Mouse (Mus musculus) MEL (cell line): ENCODE results near the gene Trp53rkb. TPM values are rescaled to one million over a fixed set of nuclear protein-coding genes. Genes with fewer than 3 reads are reported as not detected.

Experiments used
- DNase-seq: peaks from one replicate; pipeline ENCODE4 v3.0.0; 2011; ENCODE audit warnings: low read depth, low spot score
- H3K27ac ChIP-seq: 2 replicates; pipeline ENCODE4 v1.5.1; 2012; ENCODE audit warnings: low read depth, mild to moderate bottlenecking, control low read depth, low read length, moderate library complexity; ENCODE audit not compliant: control insufficient read depth
- H3K27me3 ChIP-seq, 2 experiments: fragments of 150-350 bp in 1 of 2; sonication (generic) in 1 of 2; 2 replicates each; pipeline ENCODE4 v1.6.1; 2012; ENCODE audit warnings: low read length in 2 of 2, mild to moderate bottlenecking in 2 of 2, improper control_type of control experiment in 1 of 2, moderate library complexity in 1 of 2; ENCODE audit not compliant: insufficient read depth in 2 of 2, control insufficient read depth in 1 of 2
- H3K36me3 ChIP-seq, 2 experiments: 2 replicates each; pipeline ENCODE4 v1.6.1; 2012 to 2014; ENCODE audit warnings: low read length in 2 of 2, improper control_type of control experiment in 1 of 2, inconsistent platforms in 1 of 2, mild to moderate bottlenecking in 1 of 2; ENCODE audit not compliant: insufficient read depth in 2 of 2, control insufficient read depth in 1 of 2
- H3K4me1 ChIP-seq, 2 experiments: fragments of 150-350 bp in 1 of 2; sonication (generic) in 1 of 2; 2 replicates each; pipeline ENCODE4 v1.6.1; 2012; ENCODE audit warnings: low read length in 2 of 2, improper control_type of control experiment in 1 of 2, mild to moderate bottlenecking in 1 of 2; ENCODE audit not compliant: insufficient read depth in 2 of 2, control insufficient read depth in 1 of 2
- H3K4me3 ChIP-seq, 2 experiments: fragments of 150-350 bp in 1 of 2; sonication (generic) in 1 of 2; 2 replicates each; pipeline ENCODE4 v1.5.1; 2012; ENCODE audit warnings: low read depth in 2 of 2, low read length in 2 of 2, mild to moderate bottlenecking in 2 of 2, moderate library complexity in 2 of 2, control low read depth in 1 of 2, improper control_type of control experiment in 1 of 2; ENCODE audit not compliant: control insufficient read depth in 1 of 2, insufficient read depth in 1 of 2
- H3K79me2 ChIP-seq: 2 replicates; pipeline ENCODE4 v1.6.1; 2012; ENCODE audit warnings: mild to moderate bottlenecking, low read length, moderate library complexity; ENCODE audit not compliant: control insufficient read depth, poor library complexity, insufficient read depth
- H3K9ac ChIP-seq: 2 replicates; pipeline ENCODE4 v1.6.1; 2012; ENCODE audit warnings: low read depth, mild to moderate bottlenecking, control low read depth, low read length, moderate library complexity; ENCODE audit not compliant: control insufficient read depth, poor library complexity, severe bottlenecking
- H3K9me3 ChIP-seq: fragments of 150-350 bp; sonication (generic); replicated peaks from 2 replicates; pipeline ENCODE4 v1.6.1; 2012; ENCODE audit warnings: mild to moderate bottlenecking, low read length, improper control_type of control experiment, moderate library complexity; ENCODE audit not compliant: insufficient read depth
- BHLHE40 ChIP-seq: IDR thresholded peaks from 2 replicates; pipeline ENCODE4 v1.6.1; 2012; ENCODE audit warnings: low read depth, mild to moderate bottlenecking, inconsistent platforms, low read length, improper control_type of control experiment, borderline replicate concordance
- CTCF ChIP-seq, 3 experiments: IDR thresholded peaks in 2 of 3; conservative IDR thresholded peaks in 1 of 3; 2 replicates each; pipeline ENCODE4 v1.5.1; 2011 to 2012; ENCODE audit warnings: low read length in 3 of 3, low read depth in 2 of 3, mild to moderate bottlenecking in 2 of 3, improper control_type of control experiment in 1 of 3, inconsistent platforms in 1 of 3, mixed read lengths in 1 of 3, moderate library complexity in 1 of 3; ENCODE audit not compliant: control insufficient read depth in 1 of 3, insufficient read depth in 1 of 3, poor library complexity in 1 of 3, severe bottlenecking in 1 of 3
- E2F4 ChIP-seq: IDR thresholded peaks from 2 replicates; pipeline ENCODE4 v1.6.1; 2011; ENCODE audit warnings: low read depth, low read length, improper control_type of control experiment, borderline replicate concordance
- ETS1 ChIP-seq: IDR thresholded peaks from 2 replicates; pipeline ENCODE4 v1.6.1; 2012; ENCODE audit warnings: low read depth, mild to moderate bottlenecking, inconsistent platforms, low read length, improper control_type of control experiment, moderate library complexity
- GATA1 ChIP-seq: IDR thresholded peaks from 2 replicates; pipeline ENCODE4 v1.6.1; 2011; ENCODE audit warnings: low read depth, low read length, improper control_type of control experiment
- JUND ChIP-seq: IDR thresholded peaks from 2 replicates; pipeline ENCODE4 v1.6.1; 2011; ENCODE audit warnings: low read depth, mild to moderate bottlenecking, improper control_type of control experiment, low read length
- KAT2A ChIP-seq: conservative IDR thresholded peaks from 2 replicates; pipeline ENCODE4 v1.6.1; 2012; ENCODE audit warnings: low read depth, low read length, improper control_type of control experiment, inconsistent platforms
- MAX ChIP-seq: IDR thresholded peaks from 2 replicates; pipeline ENCODE4 v1.6.1; 2011; ENCODE audit warnings: low read length, improper control_type of control experiment
- MAZ ChIP-seq: IDR thresholded peaks from 2 replicates; pipeline ENCODE4 v1.6.1; 2012; ENCODE audit warnings: low read depth, mild to moderate bottlenecking, inconsistent platforms, low read length, improper control_type of control experiment
- MXI1 ChIP-seq: IDR thresholded peaks from 2 replicates; pipeline ENCODE4 v1.6.1; 2011; ENCODE audit warnings: mild to moderate bottlenecking, low read depth, low read length, improper control_type of control experiment
- MYB ChIP-seq: IDR thresholded peaks from 2 replicates; pipeline ENCODE4 v1.6.1; 2011; ENCODE audit warnings: mild to moderate bottlenecking, low read depth, low read length, improper control_type of control experiment
- MYC ChIP-seq: IDR thresholded peaks from 2 replicates; pipeline ENCODE4 v1.6.1; 2011; ENCODE audit warnings: low read depth, mild to moderate bottlenecking, low read length, improper control_type of control experiment, moderate library complexity
- NRF1 ChIP-seq: IDR thresholded peaks from 2 replicates; pipeline ENCODE4 v1.6.1; 2014; ENCODE audit warnings: low read depth, mild to moderate bottlenecking, inconsistent platforms, low read length, improper control_type of control experiment, moderate library complexity; ENCODE audit not compliant: poor library complexity, insufficient read depth, severe bottlenecking
- POLR2A ChIP-seq, 2 experiments: IDR thresholded peaks; 2 replicates each; pipeline ENCODE4 v1.6.1; 2011 to 2012; ENCODE audit warnings: low read length in 2 of 2, mild to moderate bottlenecking in 2 of 2, control low read depth in 1 of 2, improper control_type of control experiment in 1 of 2, low read depth in 1 of 2, moderate library complexity in 1 of 2; ENCODE audit not compliant: control insufficient read depth in 1 of 2, insufficient read depth in 1 of 2, poor library complexity in 1 of 2
- RAD21 ChIP-seq: IDR thresholded peaks from 2 replicates; pipeline ENCODE4 v1.6.1; 2011; ENCODE audit warnings: mild to moderate bottlenecking, low read depth, low read length, improper control_type of control experiment
- RCOR1 ChIP-seq: IDR thresholded peaks from 2 replicates; pipeline ENCODE4 v1.6.1; 2012; ENCODE audit warnings: low read depth, mild to moderate bottlenecking, inconsistent platforms, low read length, improper control_type of control experiment
- SIN3A ChIP-seq: IDR thresholded peaks from 2 replicates; pipeline ENCODE4 v1.6.1; 2012; ENCODE audit warnings: low read length, improper control_type of control experiment, inconsistent platforms
- SMC3 ChIP-seq: IDR thresholded peaks from 2 replicates; pipeline ENCODE4 v1.6.1; 2011; ENCODE audit warnings: low read depth, low read length, improper control_type of control experiment
- TAL1 ChIP-seq: IDR thresholded peaks from 2 replicates; pipeline ENCODE4 v1.6.1; 2012; ENCODE audit warnings: mild to moderate bottlenecking, inconsistent platforms, low read length, moderate library complexity, mixed read lengths
- TBP ChIP-seq: IDR thresholded peaks from 2 replicates; pipeline ENCODE4 v1.8.0; 2011; ENCODE audit warnings: low read depth, low read length, improper control_type of control experiment
- USF1 ChIP-seq: IDR thresholded peaks from 2 replicates; pipeline ENCODE4 v1.6.1; 2014; ENCODE audit warnings: low read depth, mild to moderate bottlenecking, inconsistent platforms, low read length, improper control_type of control experiment, moderate library complexity
- ZKSCAN1 ChIP-seq: IDR thresholded peaks from 2 replicates; pipeline ENCODE4 v1.6.1; 2012; ENCODE audit warnings: low read depth, mild to moderate bottlenecking, inconsistent platforms, low read length, improper control_type of control experiment, moderate library complexity
- ZNF384 ChIP-seq: IDR thresholded peaks from 2 replicates; pipeline ENCODE4 v1.6.1; 2012; ENCODE audit warnings: low read depth, mild to moderate bottlenecking, inconsistent platforms, low read length, improper control_type of control experiment
- polyA plus RNA-seq, 2 experiments: library from polyadenylated mRNA; stranded (reverse) in 1 of 2; unstranded in 1 of 2; fragments of >175 nt in 1 of 2; fragments of >200 nt in 1 of 2; gene quantifications; 2 replicates each; pipeline versions ENCODE4 v1.2.1 to v1.2.4; 2012; ENCODE audit warnings: low replicate concordance in 2 of 2, low read depth in 1 of 2; ENCODE audit not compliant: insufficient read length in 2 of 2, insufficient read depth in 1 of 2, missing spikeins in 1 of 2
- total RNA-seq: library from RNA; depleted of rRNA; stranded (reverse); fragments of 300-350 nt; gene quantifications from 2 replicates; pipeline ENCODE4 v1.2.3, GENCODE M21; 2012

Trp53rkb gene
- total and polyA plus RNA-seq, 3 experiments = 6.8 to 8.9 TPM; not detected in 1

DNA sequence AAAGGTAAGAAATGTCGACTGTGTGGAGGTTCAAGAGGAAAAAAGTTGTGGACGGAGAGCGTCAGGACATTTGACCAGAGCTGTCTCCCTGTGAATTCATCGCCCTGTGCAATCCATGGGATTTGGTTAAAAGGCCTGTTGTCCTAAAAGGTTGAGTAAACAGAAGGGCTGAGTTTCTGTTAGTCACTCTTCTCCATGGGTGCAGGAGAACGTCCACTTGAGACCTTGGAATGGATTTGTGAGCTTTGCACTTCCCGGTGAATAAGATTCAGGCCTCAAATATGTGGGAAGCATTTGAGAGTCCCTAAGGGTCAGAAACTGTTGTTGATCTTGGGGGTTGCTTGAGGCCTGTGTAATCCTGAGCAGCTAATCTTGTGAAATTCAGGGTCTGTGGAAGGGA is 14.5 kb downstream of the Trp53rkb start:
- Histone ChIP-seq H3K36me3 (peaks cover 0 to 22% of the 10 kb centered on the region in 2 experiments; a peak in 2 of 4 replicates), H3K9me3 (no peaks in the 10 kb centered on the region), H3K9ac (0 out of 2 replicates have a peak overlapping the region, but pooled peaks have one; percentile 90), H3K4me3 (no peak overlapping the region)
- no peak for TF ChIP-seq MAZ
- TF ChIP-seq ZNF384 = no peak
- TF ChIP-seq JUND = no peak
- TF ChIP-seq SIN3A = no peak
- no peak for TF ChIP-seq GATA1
- TF ChIP-seq BHLHE40 = no peak
- no peak for TF ChIP-seq E2F4
- TF ChIP-seq ZKSCAN1 = no peak
- TF ChIP-seq TAL1 = no peak
- TF ChIP-seq TBP = no peak
- no peak for TF ChIP-seq MAX
- TF ChIP-seq RCOR1 = no peak
- TF ChIP-seq CTCF (IDR thresholded peaks at IDR 0.05 in 2 of 3, conservative IDR thresholded peaks at IDR 0.05 in 1 of 3; ENCODE audit: control insufficient read depth in 1 of 3, insufficient read depth in 1 of 3, low read depth in 2 of 3, low read length in 3 of 3, poor library complexity in 1 of 3, severe bottlenecking in 1 of 3) = no peak
- no peak for TF ChIP-seq POLR2A (IDR thresholded peaks at IDR 0.05; ENCODE audit: control insufficient read depth in 1 of 2, insufficient read depth in 1 of 2, low read depth in 1 of 2, low read length in 2 of 2, poor library complexity in 1 of 2)
- no peak for TF ChIP-seq MYC
- no peak for TF ChIP-seq MYB
- TF ChIP-seq, all 39 proteins: peak for 0
- H3K27ac ChIP-seq = no peak overlapping the region; the same call in 1 of the 2 replicates
- DNase-seq = no peak
- peaks cover 47% of the 10 kb centered on the region for H3K79me2 ChIP-seq
- peaks cover 9 to 14% of the 10 kb centered on the region in 2 experiments for H3K4me1 ChIP-seq
- no peaks in the 10 kb centered on the region for H3K27me3 ChIP-seq

DNA sequence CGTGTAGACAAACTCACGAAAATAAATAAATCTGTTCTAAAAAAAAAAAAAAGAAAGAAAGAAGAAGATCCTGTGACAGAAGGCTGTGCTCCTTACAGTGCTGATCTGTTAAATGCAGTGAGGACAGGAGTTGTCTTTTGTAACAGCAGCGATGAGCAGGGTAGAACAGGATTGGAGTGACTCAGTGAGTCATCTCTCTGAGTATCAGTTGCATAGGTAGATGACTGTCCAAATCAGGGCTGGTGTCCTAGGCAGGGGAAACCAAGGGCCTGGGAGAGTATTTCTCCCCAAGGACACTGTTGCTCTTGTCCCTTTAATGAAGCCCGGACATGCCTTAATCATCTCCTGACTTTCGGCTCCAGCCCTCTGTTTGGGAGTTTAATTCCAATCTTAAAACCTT is 17.2 kb downstream of the Trp53rkb start:
- H3K4me3 ChIP-seq = no peak overlapping the region
- TF ChIP-seq RAD21 = no peak
- TF ChIP-seq MAX = no peak
- TF ChIP-seq TBP = no peak
- TF ChIP-seq ETS1 = no peak
- no peak for TF ChIP-seq MXI1
- TF ChIP-seq KAT2A = no peak
- no peak for TF ChIP-seq E2F4
- no peak for TF ChIP-seq USF1
- TF ChIP-seq MAZ = no peak
- no peak for TF ChIP-seq ZNF384
- TF ChIP-seq SMC3 = no peak
- no peak for TF ChIP-seq JUND
- no peak for TF ChIP-seq NRF1
- H3K27ac ChIP-seq = no peak overlapping the region
- no peak overlapping the region for H3K9ac ChIP-seq
- H3K9me3 ChIP-seq = no peaks in the 10 kb centered on the region
- peaks cover 47% of the 10 kb centered on the region for H3K79me2 ChIP-seq
- H3K4me1 ChIP-seq = peaks cover 9 to 14% of the 10 kb centered on the region in 2 experiments
- DNase-seq = no peak
- no peaks in the 10 kb centered on the region for H3K27me3 ChIP-seq
- peaks cover 0 to 22% of the 10 kb centered on the region in 2 experiments; a peak in 2 of 4 replicates for H3K36me3 ChIP-seq
